Mouse (Mus musculus): ENCODE results near the gene Mms19.

Mms19 gene

DNA sequence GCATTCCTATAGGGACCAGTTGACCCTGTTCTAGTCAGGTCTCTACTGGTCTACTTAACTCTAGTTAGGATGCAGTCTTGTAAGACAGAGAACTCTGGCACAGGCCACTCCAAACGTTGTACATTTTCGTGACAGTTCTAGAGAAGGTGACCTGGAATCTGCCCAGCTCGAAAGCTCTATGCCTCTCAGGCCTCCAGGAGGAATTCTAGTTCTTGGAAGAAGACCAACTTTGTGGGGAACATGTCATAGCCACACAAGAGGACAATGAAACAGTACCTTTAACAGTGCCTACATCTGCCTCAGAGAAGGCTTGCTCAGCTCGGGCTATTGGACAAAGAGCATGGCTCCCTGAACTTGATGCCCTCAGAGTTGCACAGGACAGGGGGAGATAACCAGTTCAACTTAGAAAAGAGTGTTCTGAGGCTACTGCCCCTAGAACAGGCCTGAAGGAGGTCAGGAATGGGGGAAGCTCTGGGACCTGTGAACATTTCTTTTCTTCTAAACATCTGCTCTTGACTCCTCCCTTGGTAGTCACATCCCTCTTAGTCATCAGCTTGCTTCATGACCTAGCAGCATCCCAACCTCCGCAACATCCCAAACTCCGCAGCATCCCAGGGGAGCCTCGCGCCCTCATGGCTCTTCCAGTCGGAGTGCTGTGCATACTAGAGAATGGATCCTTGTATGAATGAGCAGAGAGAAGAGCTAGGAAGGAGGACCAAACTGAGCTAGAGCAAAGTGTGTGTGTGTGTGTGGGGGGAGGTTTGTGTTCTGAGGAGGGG is 18.0 kb upstream of the Mms19 start:
- in situ Hi-C loops (cut with MboI, MseI), result no loop called here

- in situ Hi-C loops (cut with MboI, MseI), result no loop called here
Measured at GRCm38 (mm10) chr19:41997090-41997489, 16.1 kb upstream of the Mms19 start.

- in situ Hi-C loops (cut with MboI, MseI), result no loop called here
Measured at GRCm38 (mm10) chr19:41995483-41995882, 14.5 kb upstream of the Mms19 start.

DNA sequence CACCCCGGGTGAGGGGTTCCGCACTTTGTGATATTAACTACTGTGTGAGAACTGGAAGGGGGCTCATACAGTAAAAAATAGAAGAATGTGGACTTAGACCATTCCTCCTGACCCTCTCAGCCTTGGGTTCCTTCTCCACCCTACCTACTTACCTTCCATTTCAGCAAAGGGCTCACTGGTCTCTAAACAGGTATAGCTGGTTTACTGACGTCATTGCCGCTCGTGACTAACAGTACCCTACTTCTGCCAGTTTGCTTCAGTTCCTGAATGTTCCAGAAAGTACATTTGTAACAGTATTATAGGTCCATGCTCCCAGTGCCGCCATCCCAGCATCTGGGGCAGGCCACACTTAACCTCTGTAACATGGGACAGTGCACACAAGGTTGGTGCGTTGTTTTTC is 13.1 kb upstream of the Mms19 start:
- in situ Hi-C loops (cut with MboI, MseI), result no loop called here

DNA sequence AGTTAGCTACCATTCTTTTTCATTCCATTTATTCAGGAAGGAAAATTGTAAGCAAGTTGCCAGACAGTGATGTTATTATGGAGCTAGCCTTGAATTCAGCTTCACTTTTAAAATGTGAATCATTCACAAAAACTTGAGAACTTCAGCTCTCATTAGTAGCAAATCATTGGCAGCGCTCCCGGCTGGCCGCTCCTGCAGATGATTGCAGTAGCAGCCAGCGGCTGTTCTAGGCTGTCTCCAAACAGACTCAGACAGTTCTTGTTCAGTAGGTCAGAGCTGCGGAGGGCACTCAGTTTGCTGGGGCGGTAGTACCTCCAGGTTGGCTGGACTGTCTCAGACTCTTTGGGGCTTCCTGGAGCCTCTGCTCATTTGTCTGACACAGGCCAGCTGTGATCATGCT is 12.5 kb upstream of the Mms19 start:
- in situ Hi-C loops (cut with MboI, MseI), result no loop called here

DNA sequence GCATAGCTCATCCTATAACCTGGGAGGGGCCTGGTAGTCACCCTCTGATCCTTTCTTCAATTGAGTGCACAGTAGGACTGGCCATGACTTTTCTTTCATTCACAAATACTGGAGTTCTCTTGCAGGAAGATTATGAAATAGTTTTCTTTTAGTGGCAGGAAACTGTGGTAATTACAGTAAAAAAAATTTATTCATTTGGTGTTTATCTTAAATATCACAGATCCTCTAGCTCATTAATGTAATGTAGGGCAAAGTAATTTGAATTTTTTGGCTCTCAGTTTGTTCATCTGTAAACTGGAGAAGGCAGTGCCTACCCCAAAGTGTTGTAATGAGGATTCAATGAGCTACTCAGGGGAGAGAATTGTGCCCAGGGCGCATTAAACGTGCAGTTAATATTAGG is 12.0 kb upstream of the Mms19 start:
- in situ Hi-C loops (cut with MboI, MseI), result no loop called here

DNA sequence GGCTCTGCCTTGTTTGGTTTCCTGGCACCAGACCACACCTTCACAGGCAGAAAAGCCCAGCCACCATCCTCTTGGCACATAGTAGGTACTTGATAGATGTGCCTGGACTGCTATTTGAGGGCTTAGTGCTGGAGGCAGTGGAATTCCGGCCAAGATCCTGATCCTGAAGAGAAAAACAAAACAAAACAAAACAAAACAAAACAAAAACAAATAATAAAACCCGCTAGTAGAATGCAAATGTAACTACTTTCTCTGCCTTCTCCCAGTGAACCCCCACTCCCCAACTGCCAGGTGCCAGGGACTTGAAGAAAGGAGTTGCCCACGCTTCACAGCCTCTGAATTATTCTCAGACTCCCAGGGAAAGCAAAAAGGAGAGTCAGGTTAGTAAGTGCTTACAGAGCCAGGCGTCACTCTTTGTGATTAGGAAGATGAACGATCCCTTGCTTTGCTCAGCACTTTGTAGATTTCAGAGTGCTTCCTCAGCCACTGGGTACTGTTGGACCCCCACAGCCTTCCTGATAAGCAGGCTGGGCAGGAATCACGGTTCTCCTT is 11.0 kb upstream of the Mms19 start:
- in situ Hi-C loops (cut with MboI, MseI), result no loop called here

GRCm38 (mm10) chr19:41989810-41990209 is 8.9 kb upstream of the Mms19 start:
- in situ Hi-C loops (cut with MboI, MseI), result no loop called here

GRCm38 (mm10) chr19:41987206-41987605 is 6.2 kb upstream of the Mms19 start:
- in situ Hi-C loops (cut with MboI, MseI), result no loop called here

DNA sequence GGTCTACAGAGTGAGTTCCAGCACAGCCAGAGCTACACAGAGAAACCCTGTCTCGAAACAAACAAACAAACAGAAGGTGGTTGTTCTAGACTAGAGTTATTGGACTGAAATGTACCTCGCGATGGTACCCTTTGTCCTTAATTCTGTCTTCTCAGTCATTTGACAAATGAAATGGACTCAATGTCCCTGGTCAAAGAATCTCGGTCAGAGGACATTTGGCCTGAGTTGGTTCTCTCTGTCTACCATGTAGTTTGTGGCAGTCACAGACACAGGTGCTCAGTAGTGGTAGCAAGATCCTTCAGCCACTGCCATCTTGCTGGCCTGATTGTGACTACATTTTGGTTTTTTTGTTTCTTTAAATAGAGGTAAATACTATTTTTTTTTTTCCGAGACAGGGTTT is 5.0 kb upstream of the Mms19 start:
- in situ Hi-C loops (cut with MboI, MseI), result no loop called here

- in situ Hi-C loops (cut with MboI, MseI), result no loop called here
Measured at GRCm38 (mm10) chr19:41982791-41983150, 1.8 kb upstream of the Mms19 start.

GRCm38 (mm10) chr19:41981931-41982790 is 1.2 kb upstream of the Mms19 start:
- in situ Hi-C loops (cut with MboI, MseI), result no loop called here

- in situ Hi-C loops (cut with MboI, MseI), result no loop called here
Measured at GRCm38 (mm10) chr19:41981595-41981927, 604 bp upstream of the Mms19 start, which contains the start of gene Ubtd1. Gene Ubtd1 (plus strand): TSS chr19:41981763.

GRCm38 (mm10) chr19:41980422-41980818 is 537 bp downstream of the Mms19 start:
- in situ Hi-C loops (cut with MboI, MseI), result no loop called here

DNA sequence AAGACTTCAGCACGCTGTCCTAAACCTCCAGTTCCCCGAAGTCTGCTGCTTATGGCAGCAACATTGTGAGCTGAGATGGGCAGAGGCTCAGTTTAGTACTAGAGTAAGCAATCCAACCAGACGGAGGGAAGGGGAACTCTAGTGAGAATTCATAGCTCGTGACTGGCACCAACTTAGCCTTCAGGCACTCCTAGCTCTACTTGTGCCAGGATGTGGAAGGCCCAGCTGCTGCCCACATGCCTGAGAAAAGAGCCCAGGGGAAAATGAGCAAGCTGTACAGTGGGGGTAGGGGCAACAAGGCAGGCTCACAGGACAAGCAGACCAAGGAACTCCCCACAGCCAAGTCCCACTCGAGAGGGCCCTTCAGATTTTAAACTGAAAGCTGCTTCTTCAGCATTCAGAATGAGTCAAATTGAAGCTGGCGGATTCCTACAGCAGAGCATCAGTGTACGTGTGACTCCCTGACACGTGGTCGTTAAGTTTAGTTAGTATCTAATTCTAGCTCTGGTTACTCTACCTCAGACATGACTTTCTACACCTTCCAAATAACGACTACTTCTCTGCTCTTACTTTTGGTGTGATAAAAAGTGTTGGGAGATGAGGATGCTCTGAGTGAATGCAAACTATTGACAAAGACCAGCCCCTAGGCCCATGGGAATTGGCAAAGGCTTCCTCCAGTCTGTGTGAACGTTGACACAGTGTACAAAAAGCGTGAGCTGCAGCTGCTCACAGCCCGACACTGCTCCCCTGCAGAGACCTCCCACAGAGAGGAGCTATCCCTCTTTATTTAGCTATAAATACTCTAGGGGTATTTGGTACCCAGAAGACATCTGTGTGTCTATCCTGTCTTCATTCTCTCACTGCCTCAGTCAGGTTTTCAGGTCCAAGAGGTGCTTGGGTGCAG is 6.8 kb downstream of the Mms19 start:
- in situ Hi-C loops (cut with MboI, MseI), result no loop called here

DNA sequence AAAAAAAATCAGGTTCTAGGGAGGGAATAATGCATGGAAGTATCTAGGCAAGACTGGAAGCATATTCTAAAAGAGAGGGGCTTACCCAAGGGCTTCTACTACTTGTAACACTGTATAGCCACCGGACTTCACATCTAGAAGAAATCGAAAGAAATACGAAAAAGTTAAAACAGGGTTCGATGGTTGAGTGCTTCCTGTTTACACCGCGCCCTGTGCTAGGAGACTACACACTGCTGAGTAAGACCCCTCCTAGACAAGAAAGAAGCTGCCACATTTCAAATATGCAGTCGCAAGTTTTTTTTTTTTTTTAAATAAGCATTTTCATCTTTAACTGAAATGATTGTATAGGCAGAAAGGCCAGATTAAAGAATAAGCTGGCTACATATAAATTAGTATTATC is 11.3 kb downstream of the Mms19 start:
- in situ Hi-C loops (cut with MboI, MseI), result no loop called here

- in situ Hi-C loops (cut with MboI, MseI), result no loop called here
Measured at GRCm38 (mm10) chr19:41953574-41953973, 27.4 kb downstream of the Mms19 start.

GRCm38 (mm10) chr19:41952287-41952686 is 28.7 kb downstream of the Mms19 start:
- in situ Hi-C loops (cut with MboI, MseI), result no loop called here

- in situ Hi-C loops (cut with MboI, MseI), result no loop called here
Measured at GRCm38 (mm10) chr19:41943841-41944240, 37.1 kb downstream of the Mms19 start.

- in situ Hi-C loops (cut with MboI, MseI), result loop anchor here (5.0 kb wide), 1 partner anchor 89 kb away; no protein-coding TSS in a partner anchor
Measured at GRCm38 (mm10) chr19:41938539-41938938, 42.4 kb downstream of the Mms19 start.

DNA sequence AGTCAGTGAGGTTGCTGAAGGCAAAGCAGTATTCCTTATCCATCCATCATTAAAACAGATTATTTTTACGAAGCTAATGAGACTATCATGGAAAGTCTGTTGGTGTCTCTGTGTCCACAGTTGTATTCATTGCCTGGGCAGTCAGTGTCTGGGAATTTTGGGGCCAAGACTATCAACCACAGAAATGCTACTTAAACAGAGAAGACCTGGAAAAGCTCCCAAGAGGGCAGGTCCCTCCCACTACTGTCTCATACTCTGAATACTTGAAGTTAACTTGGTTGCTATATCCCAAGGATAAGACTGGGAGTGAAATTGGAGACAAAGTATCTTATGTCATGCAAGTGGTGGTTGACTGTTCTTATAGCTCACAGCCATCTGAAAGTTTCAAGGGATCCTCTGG is 45.0 kb downstream of the Mms19 start:
- in situ Hi-C loops (cut with MboI, MseI), result loop anchor here (5.0 kb wide), 1 partner anchor 91 kb away; no protein-coding TSS in a partner anchor

- in situ Hi-C loops (cut with MboI, MseI), result no loop called here
Measured at GRCm38 (mm10) chr19:41934124-41934523, 46.8 kb downstream of the Mms19 start.
